Mouse (Mus musculus) liver, adult 2 months (tissue): ENCODE measurements around the gene Cbx4.

Experiments
- CTCF ChIP-seq: fragments of 200-500 bp; IDR thresholded peaks from 2 replicates; pipeline ENCODE4 v1.5.1; 2011; ENCODE audit warnings: low read depth, low read length, control low read depth
- POLR2A ChIP-seq: fragments of 200-500 bp; IDR thresholded peaks from 2 replicates; pipeline ENCODE4 v1.6.1; 2011; ENCODE audit warnings: low read length, control low read depth; ENCODE audit not compliant: insufficient read depth; ENCODE audit errors: extremely low read depth

GRCm38 (mm10) chr11:119036934-119037779, 48.9 kb downstream of the Cbx4 start:
- TF ChIP-seq CTCF (no peak), POLR2A (no peak)
